Mouse (Mus musculus) embryonic fibroblast, embryonic 13.5 days (primary cell): ENCODE results near the gene Tspan9.

ENCODE experiments used
- CTCF ChIP-seq: IDR thresholded peaks from 2 replicates; pipeline ENCODE4 v1.5.1; 2011; ENCODE audit warnings: mild to moderate bottlenecking, control low read depth, low read length, moderate library complexity, borderline replicate concordance; ENCODE audit not compliant: insufficient read depth
- POLR2A ChIP-seq: IDR thresholded peaks from 2 replicates; pipeline ENCODE4 v1.6.1; 2011; ENCODE audit warnings: low read depth, mild to moderate bottlenecking, control low read depth, low read length, moderate library complexity

- TF ChIP-seq CTCF, result no peak
- TF ChIP-seq POLR2A, result no peak
Measured at GRCm38 (mm10) chr6:127953071-127953470, 190.3 kb downstream of the Tspan9 start.
